Mouse (Mus musculus) lung, adult 2 months (tissue): Measurements from ENCODE around the gene Pigb.

Source experiments
- CTCF ChIP-seq: fragments of 200-500 bp; IDR thresholded peaks from 2 replicates; pipeline ENCODE4 v1.5.1; 2011; ENCODE audit warnings: mild to moderate bottlenecking, low read length, control low read depth; ENCODE audit not compliant: insufficient read depth
- POLR2A ChIP-seq: fragments of 200-500 bp; IDR thresholded peaks from 2 replicates; pipeline ENCODE4 v1.6.1; 2011; ENCODE audit warnings: low read depth, mild to moderate bottlenecking, control low read depth, low read length, borderline replicate concordance; ENCODE audit errors: extremely low read depth

GRCm38 (mm10) chr9:73079801-73080325 is 39.7 kb upstream of the Pigb start:
- TF ChIP-seq CTCF (no peak), POLR2A (no peak)
